Mouse (Mus musculus): ENCODE measurements around the gene Ap1b1. TPM values are rescaled to one million over a fixed set of nuclear protein-coding genes. Genes with fewer than 3 reads are reported as not detected.

Ap1b1 gene
- polyA plus RNA-seq, 1 experiment from 2014 or later = 69.7 TPM

- CTCF ChIA-PET = no interaction called here
- no peak for TF ChIP-seq CTCF (IDR thresholded peaks at IDR 0.05)
- ATAC-seq (no peak), DNase-seq (ENCODE audit: low read depth, low spot score) (no peak)
- H3K27me3 ChIP-seq = no peaks in the 10 kb centered on the region
- POLR2A ChIA-PET = no interaction called here
- in situ Hi-C loops (cut with MboI; ENCODE audit: low pct_unique_long_range_greater_than_20kb) = no loop called here
Observed at GRCm38 (mm10) chr11:5005528-5005927, 18.9 kb downstream of the Ap1b1 start.

- ATAC-seq = no peak
- POLR2A ChIA-PET = no interaction called here
Observed at GRCm38 (mm10) chr11:5007186-5007585, 20.6 kb downstream of the Ap1b1 start.

DNA sequence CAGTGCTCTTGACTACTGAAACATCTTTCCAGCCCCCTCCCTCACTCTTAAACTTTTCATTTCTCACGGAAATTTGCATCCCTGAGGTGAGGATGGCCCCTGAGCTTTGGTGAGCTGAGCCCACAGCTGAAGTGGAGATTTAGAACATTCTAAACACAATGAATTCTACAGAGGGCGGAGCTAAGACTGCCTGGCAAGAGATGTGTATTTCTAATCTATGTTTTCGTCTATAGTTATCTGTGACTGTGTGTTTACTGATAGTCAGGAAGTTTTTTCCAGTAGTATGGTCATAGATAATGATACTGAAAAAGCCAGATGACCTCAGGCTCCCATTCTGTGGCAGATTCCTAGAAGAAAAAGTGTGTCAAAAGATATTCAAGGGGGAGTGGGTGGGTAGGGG is 22.2 kb downstream of the Ap1b1 start:
- POLR2A ChIA-PET = no interaction called here
- in situ Hi-C loops (cut with MboI; ENCODE audit: low pct_unique_long_range_greater_than_20kb) = no loop called here
- CTCF ChIA-PET = no interaction called here
- no peak for DNase-seq (ENCODE audit: low read depth, low spot score)
- no peaks in the 10 kb centered on the region for H3K27me3 ChIP-seq
- ATAC-seq = no peak
- no peak for TF ChIP-seq CTCF (IDR thresholded peaks at IDR 0.05)

More at GRCm38 (mm10) chr11:5007186-5007585, 20.6 kb downstream of the Ap1b1 start:
- CTCF ChIA-PET = interaction anchor here (1.4 kb wide), 1 partner anchor 15 kb away, joined by 3 read pairs; no protein-coding TSS in a partner anchor
- no peaks in the 10 kb centered on the region for H3K27me3 ChIP-seq
- no peak for DNase-seq (ENCODE audit: low read depth, low spot score)
- TF ChIP-seq CTCF (IDR thresholded peaks at IDR 0.05) = no peak
- in situ Hi-C loops (cut with MboI; ENCODE audit: low pct_unique_long_range_greater_than_20kb) = no loop called here

GRCm38 (mm10) chr11:5009354-5010074 is 22.9 kb downstream of the Ap1b1 start:
- ATAC-seq (no peak), DNase-seq (ENCODE audit: low read depth, low spot score) (no peak)
- CTCF ChIA-PET = no interaction called here
- POLR2A ChIA-PET = no interaction called here
- no peaks in the 10 kb centered on the region for H3K27me3 ChIP-seq
- no peak for TF ChIP-seq CTCF (IDR thresholded peaks at IDR 0.05)
- in situ Hi-C loops (cut with MboI; ENCODE audit: low pct_unique_long_range_greater_than_20kb) = no loop called here

- in situ Hi-C loops (cut with MboI; ENCODE audit: low pct_unique_long_range_greater_than_20kb) = no loop called here
- ATAC-seq = no peak
- no peak for DNase-seq (ENCODE audit: low read depth, low spot score)
- H3K27me3 ChIP-seq = no peaks in the 10 kb centered on the region
- no peak for TF ChIP-seq CTCF (IDR thresholded peaks at IDR 0.05)
- CTCF ChIA-PET = no interaction called here
- POLR2A ChIA-PET = no interaction called here
Observed at GRCm38 (mm10) chr11:5010205-5010604, 23.6 kb downstream of the Ap1b1 start.

- ChIA-PET POLR2A (no interaction called here), CTCF (no interaction called here)
- TF ChIP-seq CTCF (IDR thresholded peaks at IDR 0.05) = no peak
- no peak for ATAC-seq
- no peaks in the 10 kb centered on the region for H3K27me3 ChIP-seq
- in situ Hi-C loops (cut with MboI; ENCODE audit: low pct_unique_long_range_greater_than_20kb) = no loop called here
- DNase-seq (ENCODE audit: low read depth, low spot score) = no peak
Observed at GRCm38 (mm10) chr11:5011480-5011879, 24.9 kb downstream of the Ap1b1 start.

DNA sequence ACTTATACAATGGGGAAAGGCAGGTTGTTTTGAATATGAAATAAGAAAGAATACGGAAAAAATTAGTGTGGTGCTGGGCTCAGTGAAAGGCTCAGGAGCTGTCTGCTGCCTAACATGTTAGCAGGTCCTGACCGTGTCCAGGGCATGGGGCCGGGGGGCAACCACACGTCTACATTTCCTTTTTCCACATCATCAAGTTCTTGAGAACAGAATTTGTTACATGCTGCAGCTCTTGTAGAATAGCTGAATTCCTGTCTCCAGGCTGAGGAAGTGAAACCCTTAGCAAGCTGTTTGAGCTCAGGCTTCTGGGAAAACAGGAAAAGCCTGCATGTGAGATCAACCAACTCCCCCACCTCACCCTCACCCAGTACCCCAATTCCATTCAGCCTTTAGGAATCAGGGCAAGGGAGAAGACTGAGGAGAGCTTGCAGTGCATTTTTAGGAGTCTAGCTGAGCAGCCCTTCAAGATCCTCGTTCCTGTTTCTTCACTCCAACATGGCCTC is 25.6 kb downstream of the Ap1b1 start:
- ATAC-seq = no peak
- in situ Hi-C loops (cut with MboI; ENCODE audit: low pct_unique_long_range_greater_than_20kb) = no loop called here
- DNase-seq (ENCODE audit: low read depth, low spot score) = no peak
- TF ChIP-seq CTCF (IDR thresholded peaks at IDR 0.05) = no peak
- no peaks in the 10 kb centered on the region for H3K27me3 ChIP-seq
- CTCF ChIA-PET = interaction anchor here (0.9 to 1.7 kb wide), 6 partner anchors 11 to 27 kb away, joined by 3 to 5 read pairs (median 4); no protein-coding TSS in a partner anchor
- POLR2A ChIA-PET = no interaction called here

GRCm38 (mm10) chr11:5015720-5016119 is 29.1 kb downstream of the Ap1b1 start:
- peak; percentile 71 for TF ChIP-seq CTCF (IDR thresholded peaks at IDR 0.05)
- ATAC-seq (peak; percentile 72), DNase-seq (ENCODE audit: low read depth, low spot score) (peak; percentile 25)
- H3K27me3 ChIP-seq = no peaks in the 10 kb centered on the region
- ChIA-PET CTCF (interaction anchor here (0.6 to 1.9 kb wide), 8 partner anchors 9 to 79 kb away, joined by 3 to 7 read pairs (median 4); partner anchors contain the start of gene Gas2l1), POLR2A (interaction anchor here (0.8 to 1.3 kb wide), 3 partner anchors 18 to 51 kb away, joined by 3 to 4 read pairs (median 3); partner anchors contain the start of gene Gas2l1)
- in situ Hi-C loops (cut with MboI; ENCODE audit: low pct_unique_long_range_greater_than_20kb) = loop anchor here (5.0 kb wide), 1 partner anchor 52 kb away; the partner anchor contains the start of gene Gas2l1

- no peaks in the 10 kb centered on the region for H3K27me3 ChIP-seq
- ChIA-PET POLR2A (interaction anchor here (0.6 to 1.3 kb wide), 3 partner anchors 49 to 84 kb away, joined by 3 to 4 read pairs (median 4); partner anchors contain the start of gene Gas2l1), CTCF (interaction anchor here (0.7 to 1.8 kb wide), 5 partner anchors 15 to 78 kb away, joined by 3 to 6 read pairs (median 3); partner anchors contain the start of gene Gas2l1)
- DNase-seq (ENCODE audit: low read depth, low spot score) = no peak
- in situ Hi-C loops (cut with MboI; ENCODE audit: low pct_unique_long_range_greater_than_20kb) = loop anchor here (5.0 kb wide), 1 partner anchor 51 kb away; the partner anchor contains the start of gene Gas2l1
- no peak for TF ChIP-seq CTCF (IDR thresholded peaks at IDR 0.05)
- no peak for ATAC-seq
Observed at GRCm38 (mm10) chr11:5016286-5016685, 29.7 kb downstream of the Ap1b1 start.

DNA sequence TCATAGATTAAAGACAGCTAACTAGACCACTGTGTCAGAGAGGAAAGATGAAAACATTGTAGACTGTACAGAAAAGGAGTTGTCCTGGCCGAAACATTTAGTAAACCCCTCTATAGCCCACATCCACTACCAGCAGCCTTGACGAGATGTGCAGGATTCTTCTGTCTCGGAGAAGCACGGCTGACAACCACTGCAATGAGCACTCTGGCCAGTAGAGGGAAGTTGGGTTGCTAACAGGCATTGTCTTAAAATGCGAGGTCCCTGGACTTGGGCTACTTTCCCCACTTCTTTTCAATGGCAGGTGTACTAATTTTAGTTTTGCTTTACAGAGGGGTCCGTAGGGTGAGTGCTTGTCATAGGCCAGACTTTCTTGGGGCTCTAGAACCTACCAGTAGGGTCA is 30.9 kb downstream of the Ap1b1 start:
- TF ChIP-seq CTCF (IDR thresholded peaks at IDR 0.05) = peak; percentile 55
- DNase-seq (ENCODE audit: low read depth, low spot score) (no peak), ATAC-seq (no peak)
- ChIA-PET CTCF (interaction anchor here (1.0 to 1.8 kb wide), 3 partner anchors 20 to 48 kb away, joined by 3 to 6 read pairs (median 3); partner anchors contain the start of gene Gas2l1), POLR2A (no interaction called here)
- in situ Hi-C loops (cut with MboI; ENCODE audit: low pct_unique_long_range_greater_than_20kb) = loop anchor here (5.0 kb wide), 1 partner anchor 50 kb away; the partner anchor contains the start of gene Gas2l1
- no peaks in the 10 kb centered on the region for H3K27me3 ChIP-seq

GRCm38 (mm10) chr11:5025108-5025507 is 38.5 kb downstream of the Ap1b1 start:
- POLR2A ChIA-PET = no interaction called here
- TF ChIP-seq CTCF (IDR thresholded peaks at IDR 0.05) = no peak
- no peaks in the 10 kb centered on the region for H3K27me3 ChIP-seq
- CTCF ChIA-PET = interaction anchor here (1.0 kb wide), 1 partner anchor 10 kb away, joined by 3 read pairs; no protein-coding TSS in a partner anchor
- ATAC-seq (no peak), DNase-seq (ENCODE audit: low read depth, low spot score) (no peak)
- in situ Hi-C loops (cut with MboI; ENCODE audit: low pct_unique_long_range_greater_than_20kb) = no loop called here
